Mouse (Mus musculus) fat pad, adult 2 months (tissue): Measurements from ENCODE around the gene 9930111J21Rik1.
"Not testable (repeated sequence)": the region's sequence is repeated elsewhere in the genome, so short reads cannot be mapped to it uniquely, and the experiment has no call there.

Experiments
- DNase-seq: peaks from one replicate; pipeline ENCODE4 v3.0.0-alpha.2; 2011; ENCODE audit warnings: low read depth, low spot score; ENCODE audit errors: extremely low read depth

The 9930111J21Rik1 gene

DNA sequence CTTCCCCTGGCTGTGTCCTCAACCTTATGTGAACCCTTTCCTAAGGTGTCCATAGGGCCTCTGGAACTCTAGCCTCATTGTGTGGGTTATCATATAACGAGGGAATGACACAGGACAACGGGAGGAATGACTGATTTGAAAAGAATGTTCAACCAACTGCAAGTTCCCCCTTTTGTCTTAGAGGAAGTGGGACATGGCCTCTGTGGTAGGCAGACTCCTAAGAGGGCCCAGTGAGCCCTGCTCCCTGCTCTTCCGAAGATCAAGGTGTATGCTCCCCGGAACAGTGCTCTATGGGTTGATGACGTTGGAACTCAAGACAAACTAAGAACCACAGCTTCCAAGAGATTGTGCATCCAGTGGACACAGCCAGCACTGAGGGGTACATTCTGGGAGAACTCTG lies 55.4 kb downstream of the 9930111J21Rik1 start:
- DNase-seq: not testable (repeated sequence)

DNA sequence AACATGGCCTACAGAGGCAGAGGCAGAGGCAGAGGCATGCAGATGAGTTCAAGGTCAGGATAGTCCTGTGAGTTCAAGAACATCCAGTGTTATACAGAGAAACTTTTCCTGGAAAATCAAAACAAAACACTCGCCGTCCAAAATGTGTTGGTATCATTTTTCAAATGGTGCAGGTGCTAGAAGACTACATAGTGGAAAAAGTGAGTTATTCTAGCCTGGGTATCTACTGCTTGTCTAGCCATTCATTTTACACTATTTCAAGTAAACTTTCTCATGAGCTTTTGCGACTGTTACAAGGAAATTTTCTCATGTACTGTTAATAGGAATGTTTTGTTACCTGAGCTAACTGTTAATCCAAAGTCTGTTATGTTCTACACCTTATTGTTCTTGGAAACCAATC lies 60.8 kb downstream of the 9930111J21Rik1 start:
- no peak for DNase-seq

DNA sequence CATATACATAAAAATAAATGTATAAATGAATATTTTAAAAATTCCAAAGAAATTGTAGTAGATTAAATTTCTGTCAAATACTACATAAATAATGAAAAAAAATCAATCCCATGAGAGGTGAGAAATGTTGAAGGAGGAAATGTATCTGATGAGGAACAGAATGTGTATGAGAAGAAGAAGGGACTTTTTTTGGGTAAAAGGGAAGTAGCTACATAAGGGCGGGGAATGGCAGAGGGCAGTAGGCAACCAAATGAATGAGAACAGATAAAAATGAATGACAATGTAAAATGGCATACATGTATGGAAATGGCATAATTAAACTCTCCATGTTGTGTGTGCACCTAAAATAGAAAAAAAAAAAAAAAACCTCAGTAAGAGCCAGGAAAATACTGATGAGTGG lies 65.6 kb downstream of the 9930111J21Rik1 start:
- no peak for DNase-seq

DNA sequence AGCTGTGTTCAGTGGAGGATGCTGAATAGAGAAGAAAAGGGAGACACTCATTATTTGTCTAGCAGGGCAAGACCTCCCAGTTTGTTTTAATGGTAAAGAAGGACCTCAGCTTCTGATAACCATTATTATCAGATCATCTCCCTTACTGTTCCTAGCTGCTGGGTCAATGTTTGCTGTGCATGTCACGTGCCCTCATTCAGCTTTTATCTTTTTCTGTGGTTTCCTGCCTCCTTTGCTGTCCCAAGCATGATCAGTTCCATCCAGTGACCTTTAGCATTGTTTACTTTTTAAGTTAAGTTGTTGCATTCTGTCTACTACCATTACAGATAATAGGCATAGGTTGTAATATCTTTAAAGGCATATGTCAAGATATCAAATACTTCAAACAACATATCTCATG lies 70.7 kb downstream of the 9930111J21Rik1 start:
- no peak for DNase-seq

DNA sequence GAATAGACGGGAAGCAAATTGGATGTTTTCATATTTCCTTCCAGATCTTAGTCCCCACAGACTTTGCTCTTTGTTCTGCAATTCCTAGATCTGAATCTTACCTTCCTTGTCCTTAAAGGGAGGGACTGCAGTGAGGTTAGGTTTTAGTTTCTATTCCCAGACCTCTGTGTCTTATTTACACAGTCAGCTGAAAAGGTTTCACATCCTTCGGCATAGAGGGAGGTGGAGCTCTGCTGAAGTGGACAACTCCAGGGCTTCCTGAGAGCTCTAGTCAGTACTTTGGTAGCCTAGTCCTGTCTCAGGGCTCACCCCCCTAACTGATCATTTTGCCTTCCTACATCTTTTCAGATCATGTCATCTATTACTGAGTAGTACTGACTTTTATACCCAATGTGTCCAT lies 77.2 kb downstream of the 9930111J21Rik1 start, which contains the start of gene Gm5431:
Gm5431 (minus strand) TSS at position 194 of the 400 bp plus-strand sequence.
- DNase-seq: no peak

DNA sequence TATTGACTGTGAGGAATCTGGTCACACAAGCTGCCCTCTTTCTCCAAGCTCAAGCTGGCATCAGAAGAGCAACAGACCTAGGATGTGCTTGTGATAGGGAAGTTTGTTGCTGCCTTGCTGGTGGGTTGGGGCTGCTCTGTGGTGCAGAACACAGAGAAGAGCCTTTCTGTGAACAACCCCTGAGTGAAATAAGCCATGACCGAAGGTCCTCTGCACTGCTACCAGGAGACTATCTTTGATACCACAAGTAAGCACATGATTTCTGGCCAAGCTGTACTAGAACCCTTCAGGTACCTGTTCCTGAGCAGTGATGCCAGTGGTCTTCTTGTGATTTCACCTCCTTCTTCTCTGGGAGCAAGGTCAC lies 77.6 kb downstream of the 9930111J21Rik1 start:
- not testable (repeated sequence) for DNase-seq

DNA sequence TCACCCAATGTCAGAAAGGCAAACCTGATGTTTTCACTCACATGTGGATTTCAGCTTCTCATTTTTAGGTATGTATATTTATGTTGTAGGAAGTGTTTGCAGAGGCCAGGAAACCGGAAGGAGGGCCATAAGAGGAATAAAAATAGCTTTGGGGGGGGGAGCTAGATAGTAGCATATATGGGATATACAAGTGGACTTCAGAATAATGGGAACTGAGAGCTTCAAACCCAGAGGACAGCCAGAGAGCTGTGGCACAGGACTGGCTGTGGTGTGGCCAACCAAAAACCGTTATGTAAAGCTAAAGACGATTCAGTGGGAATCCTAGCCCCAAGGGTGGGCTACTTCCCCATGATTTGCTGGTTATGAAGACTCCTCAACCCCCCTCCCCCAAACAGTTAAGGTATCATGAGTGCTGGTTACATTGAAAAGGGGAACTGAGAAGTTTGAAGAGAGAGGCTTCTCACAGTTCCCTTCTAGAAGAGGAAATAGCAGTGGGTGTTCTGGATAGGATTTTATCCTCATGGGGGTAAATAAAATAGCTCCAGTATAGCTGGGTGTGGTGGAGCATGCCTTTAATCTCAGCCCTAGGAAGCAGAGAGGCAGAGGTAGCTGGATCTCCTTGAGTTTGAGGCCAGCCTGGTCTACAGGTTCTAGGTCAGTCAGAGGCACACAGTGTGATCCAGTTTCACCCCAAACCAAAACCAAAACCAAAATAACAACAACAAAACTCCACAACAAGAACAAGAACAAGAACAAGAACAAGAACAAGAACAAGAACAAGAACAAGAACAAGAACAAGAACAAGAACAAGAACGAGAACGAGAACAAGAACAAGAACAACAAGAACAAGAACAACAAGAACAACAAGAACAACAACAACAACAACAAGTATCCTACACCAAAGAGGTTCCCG lies 78.3 kb downstream of the 9930111J21Rik1 start:
- not testable (repeated sequence) for DNase-seq

DNA sequence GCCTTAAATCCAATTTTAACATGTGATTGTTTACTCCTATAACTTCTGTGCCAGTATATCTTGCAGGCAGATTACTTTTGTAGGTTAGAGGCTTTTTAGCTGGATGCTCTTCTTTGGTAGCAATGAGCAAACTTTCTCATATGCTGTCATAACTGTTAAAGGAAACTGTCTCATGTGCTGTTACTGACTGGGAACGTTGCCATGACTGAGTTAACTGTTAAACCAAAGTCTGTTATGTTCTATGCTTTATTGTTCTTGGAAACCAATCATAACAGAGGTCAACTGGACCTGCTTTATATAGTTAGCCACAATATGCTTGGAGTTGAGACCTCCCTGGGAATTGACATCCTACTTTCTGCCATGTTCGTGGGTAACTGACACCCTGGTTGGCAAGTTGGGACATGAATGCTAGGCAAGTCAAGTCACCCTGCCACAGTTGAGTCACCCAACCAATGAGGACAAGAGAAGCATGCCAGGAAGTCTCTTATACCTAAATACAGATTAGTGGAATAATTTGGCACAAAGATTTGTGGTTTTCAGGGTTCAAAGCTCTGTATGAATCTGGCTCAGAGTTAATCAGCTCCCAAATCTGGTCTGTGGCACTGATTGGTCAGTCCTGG lies 80.3 kb downstream of the 9930111J21Rik1 start:
- DNase-seq: no peak
